Mouse (Mus musculus): ENCODE data around the gene Creg1. TPM values are rescaled to one million over a fixed set of nuclear protein-coding genes. Genes with fewer than 3 reads are reported as not detected.
"Not testable (repeated sequence)": the region's sequence is repeated elsewhere in the genome, so short reads cannot be mapped to it uniquely, and the experiment has no call there.

The Creg1 gene
- polyA plus RNA-seq, 1 experiment from 2014 or later: 23.8 TPM

- WGBS: 75% methylated on average over 4 of the region's 4 CpGs
- no peaks in the 10 kb centered on the region for H3K36me3 ChIP-seq
- H3K27me3 ChIP-seq: no peaks in the 10 kb centered on the region
- H3K4me3 ChIP-seq (replicated peaks): no peak overlapping the region
- ATAC-seq: no peak
- H3K27ac ChIP-seq: no peak overlapping the region
- no peaks in the 10 kb centered on the region for H3K9me3 ChIP-seq
- H3K4me2 ChIP-seq (replicated peaks): no peak overlapping the region
- H3K9ac ChIP-seq (replicated peaks): no peak overlapping the region
- H3K4me1 ChIP-seq (replicated peaks): no peaks in the 10 kb centered on the region
Observed at GRCm38 (mm10) chr1:165755194-165755593, 8.4 kb upstream of the Creg1 start.

GRCm38 (mm10) chr1:165761522-165762305, 1.8 kb upstream of the Creg1 start:
- Histone ChIP-seq H3K4me2 (replicated peaks) (no peak overlapping the region), H3K4me1 (replicated peaks) (peaks cover 14% of the 10 kb centered on the region), H3K9ac (replicated peaks) (no peak overlapping the region), H3K4me3 (replicated peaks) (no peak overlapping the region), H3K27ac (no peak overlapping the region), H3K27me3 (peaks cover 13% of the 10 kb centered on the region), H3K9me3 (no peaks in the 10 kb centered on the region), H3K36me3 (no peaks in the 10 kb centered on the region)
- no peak for ATAC-seq
- 81% methylated on average over 3 of the region's 3 CpGs for WGBS

DNA sequence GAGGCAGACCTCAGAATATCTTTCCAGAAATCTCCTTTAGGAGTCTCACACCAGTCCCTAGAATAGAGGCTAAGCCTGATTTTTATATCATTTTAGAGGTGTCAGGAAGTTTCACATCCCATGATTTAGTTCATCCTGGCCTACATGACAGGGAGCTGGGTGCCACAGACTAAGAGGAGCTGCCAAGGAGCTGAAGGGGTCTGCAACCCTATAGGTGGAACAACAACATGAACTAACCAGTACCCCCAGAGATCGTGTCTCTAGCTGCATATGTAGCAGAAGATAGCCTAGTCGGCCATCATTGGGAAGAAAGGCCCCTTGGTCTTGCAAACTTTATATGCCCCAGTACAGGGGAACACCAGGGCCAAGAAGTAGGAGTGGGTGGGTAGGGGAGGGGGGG, 1.0 kb upstream of the Creg1 start:
- ATAC-seq; H3K4me2 ChIP-seq (replicated peaks); H3K9ac ChIP-seq (replicated peaks); H3K4me3 ChIP-seq (replicated peaks); H3K36me3 ChIP-seq; H3K27ac ChIP-seq; H3K9me3 ChIP-seq: not testable (repeated sequence)
- Histone ChIP-seq H3K4me1 (replicated peaks) (peaks cover 14% of the 10 kb centered on the region), H3K27me3 (peaks cover 19% of the 10 kb centered on the region)
- 79% methylated on average over 2 of the region's 2 CpGs for WGBS

GRCm38 (mm10) chr1:165762914-165763634, 472 bp upstream of the Creg1 start:
- ATAC-seq: peak; percentile 44

GRCm38 (mm10) chr1:165764571-165764970, 1.0 kb downstream of the Creg1 start:
- no peaks in the 10 kb centered on the region for H3K36me3 ChIP-seq
- 61% methylated on average over 9 of the region's 9 CpGs for WGBS
- H3K9ac ChIP-seq (replicated peaks): no peak overlapping the region; the same call in 1 of the 2 replicates
- peak overlapping the region; percentile 96 for H3K4me2 ChIP-seq (replicated peaks)
- H3K27ac ChIP-seq: no peak overlapping the region
- H3K27me3 ChIP-seq: peaks cover 20% of the 10 kb centered on the region
- no peaks in the 10 kb centered on the region for H3K9me3 ChIP-seq
- H3K4me3 ChIP-seq (replicated peaks): peak overlapping the region; percentile 79
- no peak for ATAC-seq
- peaks cover 14% of the 10 kb centered on the region for H3K4me1 ChIP-seq (replicated peaks)

More at GRCm38 (mm10) chr1:165762914-165763634, 472 bp upstream of the Creg1 start:
- WGBS: 30% methylated on average over 14 of the region's 14 CpGs
- Histone ChIP-seq H3K27ac (no peak overlapping the region), H3K4me1 (replicated peaks) (peaks cover 14% of the 10 kb centered on the region), H3K4me3 (replicated peaks) (peak overlapping the region; percentile 79), H3K36me3 (no peaks in the 10 kb centered on the region), H3K27me3 (peaks cover 20% of the 10 kb centered on the region), H3K4me2 (replicated peaks) (peak overlapping the region; percentile 96), H3K9me3 (no peaks in the 10 kb centered on the region), H3K9ac (replicated peaks) (no peak overlapping the region)

DNA sequence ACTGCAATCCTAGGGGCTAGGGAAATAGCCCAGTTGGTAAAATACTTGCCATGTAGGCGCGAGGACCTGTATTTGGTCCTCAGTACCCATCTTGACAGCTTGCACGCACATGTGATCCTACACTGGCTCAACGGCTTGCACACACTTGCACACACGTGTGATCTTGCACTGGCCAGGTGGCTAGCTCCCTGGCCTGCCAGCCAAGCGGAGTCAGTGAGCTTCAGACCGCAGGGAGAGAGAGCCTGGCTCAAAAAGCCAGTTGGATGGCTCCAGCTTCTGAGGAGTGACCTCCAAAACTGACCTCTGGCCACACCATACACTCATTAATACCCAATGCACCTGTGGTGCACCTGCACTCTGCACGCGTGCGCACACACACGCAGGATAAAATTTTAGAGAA, 1.5 kb downstream of the Creg1 start:
- Histone ChIP-seq H3K27ac (no peak overlapping the region), H3K27me3 (peaks cover 20% of the 10 kb centered on the region), H3K36me3 (no peaks in the 10 kb centered on the region), H3K9ac (replicated peaks) (no peak overlapping the region), H3K9me3 (no peaks in the 10 kb centered on the region), H3K4me3 (replicated peaks) (no peak overlapping the region), H3K4me2 (replicated peaks) (peak overlapping the region; percentile 96; the same call in 1 of the 2 replicates), H3K4me1 (replicated peaks) (peaks cover 14% of the 10 kb centered on the region)
- ATAC-seq: no peak
- WGBS: 88% methylated on average over 11 of the region's 11 CpGs

GRCm38 (mm10) chr1:165765651-165766294, 2.2 kb downstream of the Creg1 start:
- no peak overlapping the region for H3K4me2 ChIP-seq (replicated peaks)
- no peak for ATAC-seq
- no peak overlapping the region for H3K9ac ChIP-seq (replicated peaks)
- no peak overlapping the region for H3K4me3 ChIP-seq (replicated peaks)
- H3K27ac ChIP-seq: no peak overlapping the region
- no peaks in the 10 kb centered on the region for H3K9me3 ChIP-seq
- H3K27me3 ChIP-seq: peaks cover 20% of the 10 kb centered on the region
- peaks cover 14% of the 10 kb centered on the region for H3K4me1 ChIP-seq (replicated peaks)
- WGBS: 82% methylated on average over 17 of the region's 17 CpGs
- no peaks in the 10 kb centered on the region; the same call in 1 of the 2 replicates for H3K36me3 ChIP-seq

- Histone ChIP-seq H3K9ac (replicated peaks) (no peak overlapping the region), H3K4me1 (replicated peaks) (peaks cover 14% of the 10 kb centered on the region), H3K4me2 (replicated peaks) (no peak overlapping the region), H3K27ac (no peak overlapping the region), H3K4me3 (replicated peaks) (no peak overlapping the region), H3K27me3 (peaks cover 20% of the 10 kb centered on the region), H3K9me3 (no peaks in the 10 kb centered on the region), H3K36me3 (no peaks in the 10 kb centered on the region; the same call in 1 of the 2 replicates)
- no peak for ATAC-seq
- 93% methylated on average over 7 of the region's 7 CpGs for WGBS
Observed at GRCm38 (mm10) chr1:165766295-165766890, 2.8 kb downstream of the Creg1 start.

DNA sequence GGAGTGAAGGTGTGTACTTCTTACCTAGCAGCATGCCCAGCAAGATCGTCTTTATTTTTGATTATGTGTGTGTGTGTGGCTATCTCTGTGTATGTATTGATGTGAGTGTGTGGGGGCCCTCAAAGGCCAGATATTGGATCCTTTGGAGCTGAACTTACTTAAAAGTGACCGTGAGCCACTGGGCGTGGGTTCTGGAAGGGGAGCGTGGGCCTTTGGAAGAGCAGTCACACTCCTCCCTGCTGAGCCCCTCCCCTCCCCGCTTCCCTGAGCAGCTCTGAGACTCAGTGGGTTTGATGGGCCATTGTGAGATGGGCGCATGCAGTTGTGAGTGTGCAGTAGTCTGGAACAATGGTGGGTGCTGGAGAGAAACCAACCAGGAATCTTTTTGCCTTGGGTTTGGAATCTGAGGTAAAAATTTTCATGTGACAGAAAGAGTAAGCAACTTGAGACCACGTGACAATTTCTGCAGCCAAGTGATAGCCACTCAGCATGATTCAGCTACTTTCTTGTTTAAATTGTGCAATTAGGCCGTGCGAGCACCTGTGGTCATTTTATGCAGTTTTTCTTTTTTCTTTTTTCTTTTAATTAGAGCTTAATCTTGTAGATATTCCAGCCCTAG, 5.5 kb downstream of the Creg1 start:
- WGBS: 80% methylated on average over 9 of the region's 9 CpGs
- no peak overlapping the region for H3K9ac ChIP-seq (replicated peaks)
- peaks cover 14% of the 10 kb centered on the region for H3K4me1 ChIP-seq (replicated peaks)
- H3K27ac ChIP-seq: no peak overlapping the region
- no peaks in the 10 kb centered on the region; the same call in 1 of the 2 replicates for H3K36me3 ChIP-seq
- no peaks in the 10 kb centered on the region for H3K9me3 ChIP-seq
- no peak for ATAC-seq
- H3K27me3 ChIP-seq: peaks cover 25% of the 10 kb centered on the region
- H3K4me2 ChIP-seq (replicated peaks): no peak overlapping the region
- H3K4me3 ChIP-seq (replicated peaks): no peak overlapping the region

DNA sequence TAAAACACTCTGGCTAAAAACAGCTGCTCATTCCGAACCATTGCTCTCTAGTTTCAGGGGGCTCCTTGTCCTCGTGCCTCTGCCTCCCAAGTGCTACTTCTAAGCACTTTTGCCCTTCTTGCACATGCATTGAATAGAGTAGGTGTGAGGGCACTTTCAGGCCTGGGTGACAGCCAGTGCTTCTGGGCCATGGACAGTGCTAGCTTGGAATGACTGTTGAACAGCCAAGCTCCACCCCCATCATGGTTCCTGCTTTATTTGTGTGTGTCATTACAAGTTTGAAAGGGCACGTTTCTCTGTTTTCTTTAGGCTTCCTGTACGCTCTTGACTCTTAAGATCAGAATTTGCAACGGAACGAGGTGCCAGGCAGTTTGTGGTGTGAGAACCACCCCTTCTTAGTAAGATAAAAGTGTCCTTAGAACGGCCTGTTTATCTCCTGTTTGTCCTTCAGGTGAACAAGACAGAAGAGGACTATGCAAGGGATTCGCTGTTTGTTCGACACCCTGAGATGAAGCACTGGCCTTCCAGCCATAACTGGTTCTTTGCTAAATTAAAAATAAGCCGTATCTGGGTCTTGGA, 6.7 kb downstream of the Creg1 start:
- Histone ChIP-seq H3K27ac (no peak overlapping the region), H3K4me1 (replicated peaks) (peaks cover 7% of the 10 kb centered on the region; the same call in 1 of the 2 replicates), H3K36me3 (no peaks in the 10 kb centered on the region; the same call in 1 of the 2 replicates), H3K9me3 (no peaks in the 10 kb centered on the region), H3K4me2 (replicated peaks) (no peak overlapping the region), H3K27me3 (peaks cover 12% of the 10 kb centered on the region), H3K4me3 (replicated peaks) (no peak overlapping the region), H3K9ac (replicated peaks) (no peak overlapping the region)
- ATAC-seq: no peak
- WGBS: 87% methylated on average over 10 of the region's 10 CpGs

- peak; percentile 66 for ATAC-seq
- Histone ChIP-seq H3K4me2 (replicated peaks) (0 out of 2 replicates have a peak overlapping the region, but pooled peaks have one; percentile 24), H3K36me3 (no peaks in the 10 kb centered on the region; the same call in 1 of the 2 replicates), H3K4me3 (replicated peaks) (no peak overlapping the region), H3K9ac (replicated peaks) (no peak overlapping the region), H3K27ac (no peak overlapping the region), H3K4me1 (replicated peaks) (peaks cover 8% of the 10 kb centered on the region; the same call in 1 of the 2 replicates), H3K27me3 (peaks cover 20% of the 10 kb centered on the region; the same call in 1 of the 2 replicates), H3K9me3 (no peaks in the 10 kb centered on the region)
- WGBS: 2% methylated on average over 12 of the region's 12 CpGs
Observed at GRCm38 (mm10) chr1:165771491-165771897, 7.9 kb downstream of the Creg1 start.

All from midbrain, embryonic 13.5 days (tissue).